Comparison of ENCODE assay signal across 8 mouse cellular contexts in the genomic region with DNA sequence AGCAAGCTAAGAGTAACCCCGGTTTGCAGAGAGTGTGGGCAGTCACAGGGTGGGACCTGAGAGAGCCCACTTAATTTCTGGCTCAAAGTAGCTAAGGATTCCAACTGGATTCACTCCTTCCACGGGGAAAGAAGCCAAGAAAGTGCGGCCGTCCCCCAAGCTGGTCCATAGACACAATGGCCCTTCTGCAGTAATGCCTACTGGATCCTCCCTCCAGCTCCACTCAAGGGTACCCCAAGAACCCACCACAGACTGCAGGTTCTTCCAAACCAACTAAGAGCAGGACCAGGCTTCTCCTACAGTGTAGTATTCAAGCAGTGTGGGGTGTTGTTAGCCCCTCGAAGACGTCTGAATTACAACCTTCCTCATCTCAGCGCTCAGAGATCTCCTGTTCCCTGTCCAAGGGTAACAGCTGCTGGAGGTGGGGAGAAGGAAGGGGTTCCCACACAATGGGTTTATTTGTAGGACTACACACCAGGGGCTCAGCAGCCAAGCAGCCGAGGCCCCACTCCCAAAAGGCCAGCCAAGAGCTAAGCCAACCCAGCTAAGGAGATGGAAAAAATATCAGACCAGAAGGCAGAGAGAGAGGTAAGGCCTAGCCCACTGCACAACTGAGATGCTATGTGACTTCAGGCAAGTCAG. TPM values are rescaled to one million over a fixed set of nuclear protein-coding genes. Genes with fewer than 3 reads are reported as not detected.
DNase-seq lines count a peak whose midpoint lies in the region; ATAC-seq and TF ChIP-seq lines count a peak whose summit lies in the region.
"Had no signal": no experiment of that assay in that cellular context is flagged by ENCODE, and none has a peak within 500 bp of the region (broad histone marks: within the 10 kb centered on the region; RNA-seq: fewer than 3 reads in every experiment).

No protein-coding gene starts in this region.

- no peaks in the 10 kb centered on the region for H3K9me3 ChIP-seq in lung, postnatal 0 days (ENCODE audit: low read length)
- H3K9me3 ChIP-seq in heart, embryonic 13.5 days: no peaks in the 10 kb centered on the region
- H3K9me3 ChIP-seq in limb, embryonic 12.5 days: no peaks in the 10 kb centered on the region
- H3K9me3 ChIP-seq in stomach, embryonic 16.5 days (replicated peaks; ENCODE audit: control insufficient read depth, low read length): no peaks in the 10 kb centered on the region

- no peak for TF ChIP-seq CTCF in lung, postnatal 0 days (IDR thresholded peaks at IDR 0.05)

- H3K9ac ChIP-seq in lung, postnatal 0 days (replicated peaks; ENCODE audit: low read depth): no peak overlapping the region
- peak overlapping the region; percentile 63 for H3K9ac ChIP-seq in heart, embryonic 13.5 days
- H3K9ac ChIP-seq in limb, embryonic 12.5 days (replicated peaks): peak overlapping the region; percentile 13; the same call in 1 of the 2 replicates
- H3K9ac ChIP-seq in stomach, embryonic 16.5 days (ENCODE audit: low read length): peak overlapping the region; percentile 4

- H3K4me1 ChIP-seq in lung, postnatal 0 days (ENCODE audit: insufficient read depth, low read depth, low read length): peaks cover 10% of the 10 kb centered on the region
- peaks cover 58% of the 10 kb centered on the region for H3K4me1 ChIP-seq in heart, embryonic 13.5 days
- H3K4me1 ChIP-seq in limb, embryonic 12.5 days (replicated peaks): peaks cover 61% of the 10 kb centered on the region
- H3K4me1 ChIP-seq in stomach, embryonic 16.5 days (ENCODE audit: control insufficient read depth, insufficient read depth, low read length): peaks cover 53% of the 10 kb centered on the region

- no peak for DNase-seq in lung, postnatal 0 days (ENCODE audit: low spot score)
- no peak for DNase-seq in lung, adult 18-20 months
- DNase-seq in layer of hippocampus, postnatal 10 days (ENCODE audit: low spot score in 2 of 2): no peak
- no peak for DNase-seq in layer of hippocampus, adult 9-10 months (ENCODE audit: low spot score)
- DNase-seq: right cerebral cortex, postnatal 14 days had no signal

- WGBS in lung, postnatal 0 days: 26% methylated on average over 8 of the region's 8 CpGs
- 46% methylated on average over 8 of the region's 8 CpGs for whole genome bisulfite sequencing in heart, embryonic 13.5 days
- WGBS in limb, embryonic 12.5 days: 56% methylated on average over 8 of the region's 8 CpGs
- 27% methylated on average over 8 of the region's 8 CpGs for WGBS in stomach, embryonic 16.5 days

- ATAC-seq in lung, postnatal 0 days: no peak; the same call in 1 of the 2 replicates
- no peak for ATAC-seq in heart, embryonic 13.5 days (ENCODE audit: extremely low read depth, insufficient number of reproducible peaks, low FRiP score, low TSS enrichment)
- ATAC-seq in limb, embryonic 12.5 days (ENCODE audit: insufficient number of reproducible peaks, insufficient read depth, low FRiP score, low TSS enrichment, low read depth): no peak
- no peak for ATAC-seq in stomach, embryonic 16.5 days (ENCODE audit: insufficient read depth, low FRiP score)

- no peak for TF ChIP-seq EP300 in lung, postnatal 0 days (IDR thresholded peaks at IDR 0.05)

- no peaks in the 10 kb centered on the region for H3K36me3 ChIP-seq in lung, postnatal 0 days (ENCODE audit: insufficient read depth, low read length)
- H3K36me3 ChIP-seq in heart, embryonic 13.5 days: peaks cover 37% of the 10 kb centered on the region
- peaks cover 57% of the 10 kb centered on the region for H3K36me3 ChIP-seq in limb, embryonic 12.5 days
- no peaks in the 10 kb centered on the region for H3K36me3 ChIP-seq in stomach, embryonic 16.5 days (ENCODE audit: control insufficient read depth, insufficient read depth, low read length)

- H3K27ac ChIP-seq in lung, postnatal 0 days (ENCODE audit: low read length): peak overlapping the region; percentile 10
- peak overlapping the region; percentile 89 for H3K27ac ChIP-seq in heart, embryonic 13.5 days (replicated peaks)
- peak overlapping the region; percentile 85 for H3K27ac ChIP-seq in limb, embryonic 12.5 days
- peak overlapping the region; percentile 93 for H3K27ac ChIP-seq in stomach, embryonic 16.5 days (ENCODE audit: low read length)

- H3K27me3 ChIP-seq in lung, postnatal 0 days (replicated peaks; ENCODE audit: insufficient read depth, low read length): no peaks in the 10 kb centered on the region
- H3K27me3 ChIP-seq in heart, embryonic 13.5 days (replicated peaks): no peaks in the 10 kb centered on the region
- H3K27me3 ChIP-seq in limb, embryonic 12.5 days: no peaks in the 10 kb centered on the region
- H3K27me3 ChIP-seq in stomach, embryonic 16.5 days (ENCODE audit: control insufficient read depth, insufficient read depth, low read length): no peaks in the 10 kb centered on the region

- no peak overlapping the region for H3K4me3 ChIP-seq in lung, postnatal 0 days (ENCODE audit: low read depth, low read length)
- H3K4me3 ChIP-seq in heart, embryonic 13.5 days: no peak overlapping the region
- no peak overlapping the region for H3K4me3 ChIP-seq in limb, embryonic 12.5 days (replicated peaks)
- H3K4me3 ChIP-seq in stomach, embryonic 16.5 days (replicated peaks; ENCODE audit: low read length): no peak overlapping the region

- no peak overlapping the region for H3K4me2 ChIP-seq in lung, postnatal 0 days (replicated peaks; ENCODE audit: low read depth, low read length)
- peak overlapping the region; percentile 49; the same call in 1 of the 2 replicates for H3K4me2 ChIP-seq in heart, embryonic 13.5 days
- H3K4me2 ChIP-seq in limb, embryonic 12.5 days: no peak overlapping the region
- H3K4me2 ChIP-seq in stomach, embryonic 16.5 days (ENCODE audit: low read depth, low read length): peak overlapping the region; percentile 39

RNA-seq across cellular contexts. Expression of gene Nckap5l, which starts 16.6 kb away (rescaled TPM):
- polyA plus RNA-seq in lung, postnatal 0 days (2015; fragmentation: Nextera tagmentation; extraction: Ambion mirVana): 5.2 and 6.0 TPM in 2 replicates
- 6.8 and 7.7 TPM in 2 replicates for polyA plus RNA-seq in heart, embryonic 13.5 days (2015; fragmentation: Nextera tagmentation; extraction: Ambion mirVana)
- polyA plus RNA-seq in limb, embryonic 12.5 days (2016; fragmentation: Nextera tagmentation; extraction: Ambion mirVana): 13.6 and 14.6 TPM in 2 replicates
- polyA plus RNA-seq in stomach, embryonic 16.5 days (2015; fragmentation: Nextera tagmentation; extraction: Ambion mirVana): 3.7 and 4.6 TPM in 2 replicates
- 10 to 100 TPM; 32.5 to 38.1 TPM for total RNA-seq in layer of hippocampus, postnatal 10 days (2021)

RNA-seq across cellular contexts. Expression of gene Bcdin3d, which starts 33.6 kb away (rescaled TPM):
- polyA plus RNA-seq in lung, postnatal 0 days (2015; fragmentation: Nextera tagmentation; extraction: Ambion mirVana): 11.2 and 11.5 TPM in 2 replicates
- polyA plus RNA-seq in heart, embryonic 13.5 days (2015; fragmentation: Nextera tagmentation; extraction: Ambion mirVana): 10.5 and 13.7 TPM in 2 replicates
- 18.6 and 20.2 TPM in 2 replicates for polyA plus RNA-seq in limb, embryonic 12.5 days (2016; fragmentation: Nextera tagmentation; extraction: Ambion mirVana)
- 11.6 and 12.9 TPM in 2 replicates for polyA plus RNA-seq in stomach, embryonic 16.5 days (2015; fragmentation: Nextera tagmentation; extraction: Ambion mirVana)
- total RNA-seq in layer of hippocampus, postnatal 10 days (2021): 1 to 10 TPM; 5.1 to 5.5 TPM

RNA-seq across cellular contexts. Expression of gene Tmbim6, which starts 48.3 kb away (rescaled TPM):
- polyA plus RNA-seq in lung, postnatal 0 days (2015; fragmentation: Nextera tagmentation; extraction: Ambion mirVana): 669 and 693 TPM in 2 replicates
- 248 and 251 TPM in 2 replicates for polyA plus RNA-seq in heart, embryonic 13.5 days (2015; fragmentation: Nextera tagmentation; extraction: Ambion mirVana)
- 240 and 252 TPM in 2 replicates for polyA plus RNA-seq in limb, embryonic 12.5 days (2016; fragmentation: Nextera tagmentation; extraction: Ambion mirVana)
- 438 and 480 TPM in 2 replicates for polyA plus RNA-seq in stomach, embryonic 16.5 days (2015; fragmentation: Nextera tagmentation; extraction: Ambion mirVana)
- total RNA-seq in layer of hippocampus, postnatal 10 days (2021): 100 to 1,000 TPM; 356 to 357 TPM

Comparison
In these comparisons a context has a peak if more than half of its experiments do, and no peak if none do; other contexts are left out.
1. H3K27ac ChIP-seq: peak in every context shown above with its lines; median percentile 93 in stomach, embryonic 16.5 days; 89 in heart, embryonic 13.5 days; 85 in limb, embryonic 12.5 days; 10 in lung, postnatal 0 days.
2. H3K4me2 ChIP-seq: peak in heart, embryonic 13.5 days (single experiment) and stomach, embryonic 16.5 days (single experiment); none in lung, postnatal 0 days (single experiment) and limb, embryonic 12.5 days (single experiment).